Mouse (Mus musculus): Measurements from ENCODE around the gene Tfpt. TPM values are rescaled to one million over a fixed set of nuclear protein-coding genes. Genes with fewer than 3 reads are reported as not detected.

Tfpt gene
- polyA plus RNA-seq, 1 experiment from 2014 or later, result 29.5 TPM

DNA sequence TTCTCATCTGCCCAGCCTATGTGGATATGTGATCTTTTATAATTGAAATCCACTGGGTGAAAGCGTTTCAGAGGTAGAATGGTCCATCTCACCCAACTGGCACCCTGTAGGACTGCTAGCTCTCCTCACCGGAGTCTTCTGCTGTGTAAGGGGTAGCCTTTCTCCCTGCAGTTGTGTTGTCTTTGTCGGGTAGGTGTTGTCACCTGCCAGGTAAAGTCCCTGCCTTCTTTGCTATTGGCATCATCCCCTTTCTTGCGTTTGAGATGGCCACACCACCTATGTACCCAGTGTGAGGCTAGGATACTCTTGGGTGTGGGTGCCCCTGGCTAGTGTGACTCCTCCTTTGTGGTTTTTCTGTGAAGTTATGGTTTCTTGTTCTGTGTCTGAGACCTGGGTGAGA is 16.9 kb upstream of the Tfpt start:
- H3K4me1 ChIP-seq, result peaks cover 33% of the 10 kb centered on the region
- H3K9ac ChIP-seq, result peak overlapping the region; percentile 99
- no peak overlapping the region for H3K27ac ChIP-seq
- H3K9me3 ChIP-seq, result no peaks in the 10 kb centered on the region
- 56% methylated on average over 4 of the region's 4 CpGs for WGBS
- H3K36me3 ChIP-seq, result peaks cover 29% of the 10 kb centered on the region
- no peak for ATAC-seq (ENCODE audit: borderline replicate concordance, extremely low read depth, low FRiP score, low TSS enrichment)
- H3K27me3 ChIP-seq, result no peaks in the 10 kb centered on the region
- H3K4me2 ChIP-seq, result peak overlapping the region; percentile 78
- H3K4me3 ChIP-seq, result peak overlapping the region; percentile 88

DNA sequence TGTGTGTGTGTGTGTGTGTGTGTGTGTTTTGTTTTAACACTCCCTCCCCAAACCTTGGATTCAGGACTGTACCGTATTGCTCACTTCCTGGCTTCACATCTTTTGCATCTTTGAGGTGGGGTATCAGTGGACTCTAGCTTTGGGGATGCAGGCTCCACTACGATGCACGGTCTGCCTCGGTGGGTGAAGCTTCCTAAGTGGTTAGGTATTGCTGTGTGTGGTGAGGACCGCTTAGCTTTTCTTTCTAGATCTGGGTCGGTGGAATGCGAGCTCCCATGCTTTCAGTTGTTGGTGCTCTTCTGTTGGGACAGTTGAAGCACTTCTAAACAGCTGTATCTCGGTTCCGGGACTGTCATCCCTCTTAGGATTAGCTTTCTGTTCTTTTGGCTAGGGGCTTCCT is 16.5 kb upstream of the Tfpt start:
- Histone ChIP-seq H3K9ac (peak overlapping the region; percentile 99), H3K27ac (no peak overlapping the region), H3K9me3 (no peaks in the 10 kb centered on the region), H3K4me3 (peak overlapping the region; percentile 88), H3K4me2 (peak overlapping the region; percentile 78), H3K36me3 (peaks cover 29% of the 10 kb centered on the region), H3K4me1 (peaks cover 33% of the 10 kb centered on the region), H3K27me3 (no peaks in the 10 kb centered on the region)
- WGBS, result 5% methylated on average over 9 of the region's 9 CpGs
- no peak for ATAC-seq (ENCODE audit: borderline replicate concordance, extremely low read depth, low FRiP score, low TSS enrichment)

DNA sequence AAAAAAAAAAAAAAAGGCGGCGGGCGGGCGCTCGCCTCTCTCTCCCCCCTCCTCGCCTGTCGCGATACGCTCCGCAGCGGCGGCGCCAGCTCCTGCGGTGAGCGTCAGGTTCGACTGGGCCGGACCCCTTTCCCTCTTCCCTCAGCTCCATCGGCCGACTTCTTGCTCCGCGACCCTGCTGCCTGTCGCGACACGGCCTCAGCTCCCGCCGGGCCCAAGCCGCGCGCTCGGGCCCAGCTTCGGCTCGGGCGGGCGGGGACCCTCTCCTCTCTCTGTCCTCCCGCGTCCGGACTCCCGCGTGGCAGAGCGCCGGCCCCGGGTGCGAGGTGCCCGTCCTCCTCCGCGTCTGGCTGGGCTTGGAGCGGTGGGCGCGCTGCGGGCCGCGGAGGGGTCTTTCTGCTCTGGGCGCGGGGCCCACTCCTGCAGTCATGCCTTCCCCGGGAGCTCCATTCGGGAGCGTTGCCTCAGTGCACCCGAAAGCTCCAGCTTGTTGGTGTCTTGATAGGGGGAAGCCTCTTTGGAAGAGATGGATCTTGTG is 15.8 kb upstream of the Tfpt start:
- Histone ChIP-seq H3K27me3 (no peaks in the 10 kb centered on the region), H3K9ac (peak overlapping the region; percentile 99), H3K4me2 (peak overlapping the region; percentile 78), H3K4me3 (peak overlapping the region; percentile 88), H3K27ac (peak overlapping the region; percentile 98), H3K36me3 (peaks cover 29% of the 10 kb centered on the region), H3K4me1 (peaks cover 33% of the 10 kb centered on the region), H3K9me3 (no peaks in the 10 kb centered on the region)
- ATAC-seq (ENCODE audit: borderline replicate concordance, extremely low read depth, low FRiP score, low TSS enrichment), result no peak; the same call in none of the 2 replicates
- WGBS, result 0% methylated on average over 39 of the region's 58 CpGs

DNA sequence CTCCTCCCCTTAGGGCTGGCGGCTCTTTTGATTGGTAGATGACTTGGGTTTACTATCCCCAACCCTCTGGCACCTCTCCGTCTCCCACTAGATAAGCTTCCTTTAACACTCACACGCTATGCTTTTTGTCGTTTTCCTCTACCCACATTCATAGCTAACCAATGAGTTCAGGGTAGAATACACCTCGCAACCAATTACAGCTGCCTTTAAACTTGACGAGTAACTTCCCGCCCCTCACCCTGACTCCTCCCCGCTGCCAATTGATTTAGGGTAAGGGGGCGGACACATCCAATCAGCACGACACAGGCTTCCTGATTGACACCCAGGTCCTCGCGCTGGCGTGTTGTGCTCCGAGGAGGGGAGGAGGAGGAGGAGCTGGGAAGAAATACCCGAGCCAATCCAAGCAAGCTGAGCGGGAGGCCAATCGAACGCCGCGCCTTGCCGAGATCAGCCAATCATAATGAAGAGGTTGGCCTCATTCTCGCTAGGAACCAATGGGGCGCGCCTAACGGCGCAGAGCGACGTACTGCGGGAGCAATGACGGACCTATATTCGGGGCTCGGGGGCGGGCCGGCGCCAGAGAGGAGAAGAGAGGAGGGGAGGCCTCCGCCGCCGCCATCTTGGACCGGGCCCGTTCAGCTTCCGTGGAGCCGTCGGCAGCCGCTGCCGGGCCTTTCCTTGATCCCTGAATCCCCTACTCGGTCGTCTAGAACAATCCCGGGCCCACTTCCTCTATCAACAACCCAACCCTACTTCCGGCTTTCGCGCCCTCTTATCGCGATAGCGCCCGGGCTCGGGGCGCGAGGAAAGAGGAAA is 15.2 kb upstream of the Tfpt start, which contains the start of gene Cnot3:
Gene Cnot3, plus strand, starts transcription at position 597 of the 816 bp plus-strand sequence.
- Histone ChIP-seq H3K9ac (peak within 1 kb of the TSS; percentile 99), H3K9me3 (no peaks in the 10 kb centered on the region), H3K27ac (peak within 1 kb of the TSS; percentile 98), H3K36me3 (peaks cover 29% of the 10 kb centered on the region), H3K4me3 (peak within 1 kb of the TSS; percentile 88), H3K4me1 (peaks cover 33% of the 10 kb centered on the region), H3K4me2 (peak within 1 kb of the TSS; percentile 78), H3K27me3 (no peaks in the 10 kb centered on the region)
- WGBS, result under 1% methylated on average over 53 of the region's 58 CpGs
- ATAC-seq (ENCODE audit: borderline replicate concordance, extremely low read depth, low FRiP score, low TSS enrichment), result peak; percentile 98

DNA sequence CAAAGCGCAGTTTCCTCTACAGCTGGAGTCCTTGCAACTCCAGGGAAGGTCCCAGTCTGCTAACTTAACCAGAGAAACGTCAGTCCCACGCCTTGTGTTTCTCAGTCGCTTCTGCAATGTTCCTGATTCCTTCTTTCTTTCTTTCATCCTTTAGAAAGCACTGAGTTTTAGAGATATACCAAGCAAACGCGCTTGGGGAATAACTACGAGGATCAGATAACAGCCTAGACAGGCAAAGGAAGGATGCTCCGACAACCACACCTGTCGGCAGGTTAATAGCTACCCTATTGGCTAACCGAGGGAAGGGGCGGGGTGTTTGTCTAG is 14.6 kb upstream of the Tfpt start:
- no peaks in the 10 kb centered on the region for H3K9me3 ChIP-seq
- H3K4me1 ChIP-seq, result peaks cover 33% of the 10 kb centered on the region
- peak overlapping the region; percentile 88 for H3K4me3 ChIP-seq
- peak overlapping the region; percentile 64 for H3K4me2 ChIP-seq
- H3K27ac ChIP-seq, result peak overlapping the region; percentile 82
- WGBS, result under 1% methylated on average over 11 of the region's 11 CpGs
- H3K27me3 ChIP-seq, result no peaks in the 10 kb centered on the region
- ATAC-seq (ENCODE audit: borderline replicate concordance, extremely low read depth, low FRiP score, low TSS enrichment), result no peak
- H3K36me3 ChIP-seq, result peaks cover 32% of the 10 kb centered on the region
- no peak overlapping the region for H3K9ac ChIP-seq

DNA sequence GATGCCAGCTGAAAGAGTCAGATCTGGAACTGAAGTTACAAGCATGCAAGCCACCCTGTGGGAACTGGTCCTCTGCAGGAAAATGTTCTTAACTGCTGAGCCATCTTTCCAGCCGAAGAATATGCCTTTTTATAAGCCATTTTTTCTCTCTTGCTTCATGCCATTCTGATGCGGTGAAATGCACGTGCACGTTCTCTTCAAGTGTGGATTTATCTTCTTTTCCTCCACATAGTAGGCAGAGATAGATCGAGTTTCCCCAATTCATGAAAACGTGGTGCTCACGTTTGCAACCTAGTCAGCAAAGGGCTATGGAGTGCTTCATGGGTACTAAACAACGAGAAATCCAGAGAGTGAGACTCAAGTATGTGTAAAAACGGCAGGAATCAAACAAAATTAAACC is 14.1 kb upstream of the Tfpt start:
- H3K27ac ChIP-seq, result 0 out of 2 replicates have a peak overlapping the region, but pooled peaks have one; percentile 82
- peak overlapping the region; percentile 88 for H3K4me3 ChIP-seq
- H3K9me3 ChIP-seq, result no peaks in the 10 kb centered on the region
- ATAC-seq (ENCODE audit: borderline replicate concordance, extremely low read depth, low FRiP score, low TSS enrichment), result no peak
- peaks cover 33% of the 10 kb centered on the region for H3K4me1 ChIP-seq
- WGBS, result 22% methylated on average over 9 of the region's 9 CpGs
- H3K27me3 ChIP-seq, result no peaks in the 10 kb centered on the region
- peaks cover 30% of the 10 kb centered on the region for H3K36me3 ChIP-seq
- H3K4me2 ChIP-seq, result peak overlapping the region; percentile 64
- H3K9ac ChIP-seq, result no peak overlapping the region

DNA sequence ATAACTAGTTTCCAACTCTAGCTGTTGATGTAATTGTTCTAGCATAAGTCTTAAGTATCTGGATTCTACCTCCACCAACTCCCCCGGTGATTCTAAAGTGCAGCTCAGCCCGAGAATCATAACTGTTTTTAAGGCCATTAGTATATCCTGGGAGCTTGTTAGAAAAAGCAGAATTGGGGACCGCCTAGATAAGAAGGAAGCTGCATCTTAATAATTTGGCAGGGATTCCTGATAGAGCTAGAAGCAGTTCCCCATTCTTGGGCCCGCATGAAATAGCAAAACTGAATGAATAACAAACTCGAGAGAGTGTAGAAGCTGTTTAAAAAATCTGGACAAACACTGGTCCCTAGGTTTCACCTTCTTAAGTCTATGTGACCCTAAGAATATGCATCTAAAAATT is 13.7 kb upstream of the Tfpt start:
- Histone ChIP-seq H3K4me1 (peaks cover 29% of the 10 kb centered on the region), H3K36me3 (peaks cover 34% of the 10 kb centered on the region), H3K4me2 (peak overlapping the region; percentile 64; the same call in 1 of the 2 replicates), H3K27ac (no peak overlapping the region), H3K9ac (no peak overlapping the region), H3K4me3 (no peak overlapping the region), H3K27me3 (no peaks in the 10 kb centered on the region), H3K9me3 (no peaks in the 10 kb centered on the region)
- WGBS, result 64% methylated on average over 5 of the region's 5 CpGs
- ATAC-seq (ENCODE audit: borderline replicate concordance, extremely low read depth, low FRiP score, low TSS enrichment), result no peak

DNA sequence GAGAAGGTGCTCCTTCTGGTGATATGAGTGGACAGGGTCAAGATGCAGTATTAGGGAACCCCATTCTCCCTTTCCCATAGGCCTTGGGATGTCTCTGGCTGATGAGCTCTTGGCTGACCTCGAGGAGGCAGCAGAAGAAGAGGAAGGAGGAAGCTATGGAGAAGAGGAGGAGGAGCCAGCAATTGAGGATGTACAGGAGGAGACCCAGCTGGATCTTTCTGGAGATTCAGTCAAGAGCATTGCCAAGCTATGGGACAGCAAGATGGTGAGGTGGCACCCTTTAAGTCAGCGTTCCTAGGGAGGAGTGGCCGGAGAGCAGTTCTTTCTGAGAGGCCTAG is 718 bp upstream of the Tfpt start:
- 54% methylated on average over 3 of the region's 3 CpGs for WGBS
- Histone ChIP-seq H3K4me3 (peak overlapping the region; percentile 76), H3K27me3 (no peaks in the 10 kb centered on the region), H3K36me3 (peaks cover 38% of the 10 kb centered on the region), H3K9me3 (no peaks in the 10 kb centered on the region), H3K27ac (no peak overlapping the region), H3K4me1 (peaks cover 23% of the 10 kb centered on the region), H3K4me2 (peak overlapping the region; percentile 95), H3K9ac (peak overlapping the region; percentile 78)
- no peak for ATAC-seq (ENCODE audit: borderline replicate concordance, extremely low read depth, low FRiP score, low TSS enrichment)

DNA sequence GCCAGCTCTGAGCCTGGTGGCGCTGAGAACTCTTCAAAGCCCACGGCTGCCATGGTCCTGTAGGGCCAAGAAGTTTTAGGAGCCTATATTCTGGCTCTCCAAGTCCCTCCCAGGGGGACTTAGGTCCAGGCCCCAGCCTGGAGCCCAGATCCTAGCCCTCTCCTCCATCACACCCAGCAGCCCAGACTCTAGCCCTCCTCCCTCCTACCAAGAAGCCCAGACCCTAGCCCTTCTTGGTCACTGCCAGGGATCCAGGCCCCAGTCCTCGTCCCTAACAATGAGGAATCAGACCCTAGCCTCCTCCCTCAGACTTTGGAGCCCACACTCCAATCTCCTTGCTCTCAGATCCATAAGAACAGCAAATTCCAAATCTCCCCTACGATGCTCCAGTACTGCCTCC is 699 bp downstream of the Tfpt start:
- H3K4me2 ChIP-seq, result peak overlapping the region; percentile 95
- no peaks in the 10 kb centered on the region for H3K9me3 ChIP-seq
- peak overlapping the region; percentile 76 for H3K4me3 ChIP-seq
- H3K27ac ChIP-seq, result peak overlapping the region; percentile 87; the same call in 1 of the 2 replicates
- peak; percentile 51; the same call in 1 of the 2 replicates for ATAC-seq (ENCODE audit: borderline replicate concordance, extremely low read depth, low FRiP score, low TSS enrichment)
- peaks cover 36% of the 10 kb centered on the region for H3K36me3 ChIP-seq
- H3K9ac ChIP-seq, result peak overlapping the region; percentile 78
- peaks cover 23% of the 10 kb centered on the region for H3K4me1 ChIP-seq
- 29% methylated on average over 4 of the region's 4 CpGs for WGBS
- no peaks in the 10 kb centered on the region for H3K27me3 ChIP-seq

DNA sequence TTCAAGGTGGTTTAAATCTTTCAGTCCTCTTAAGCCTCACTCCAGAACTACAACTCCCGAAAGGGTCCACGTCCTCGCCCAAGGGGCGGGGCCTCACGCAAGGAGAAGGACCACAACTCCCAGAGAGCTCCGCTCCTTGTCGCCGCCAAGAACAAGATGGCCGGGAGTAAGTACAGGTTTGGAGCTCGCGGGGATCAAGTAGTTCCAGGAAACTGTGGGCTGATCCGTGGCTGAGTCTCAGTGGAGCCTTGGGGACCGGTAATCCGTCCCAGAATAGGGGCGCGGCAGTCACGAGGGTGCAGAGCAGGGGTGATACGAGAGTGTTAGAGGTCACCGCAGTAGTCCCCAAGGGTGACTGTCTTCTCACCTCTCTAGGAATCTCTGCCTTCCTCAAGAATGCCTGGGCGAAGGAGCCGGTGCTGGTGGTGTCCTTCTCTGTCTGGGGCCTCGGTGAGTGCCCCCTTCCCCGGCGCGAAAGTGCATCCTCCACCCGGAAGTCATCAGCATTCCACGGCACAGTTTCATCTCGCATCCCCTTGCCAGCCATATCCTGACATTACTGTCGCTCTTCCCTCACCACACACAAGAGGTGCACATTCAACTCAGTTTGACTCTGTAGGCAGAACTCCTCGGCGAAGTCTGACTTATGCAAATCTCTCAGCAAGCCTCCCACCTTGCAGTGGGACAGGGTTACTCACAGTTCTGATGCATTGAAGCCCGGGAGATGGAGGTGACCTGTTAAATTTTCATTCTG is 12.3 kb downstream of the Tfpt start, which contains the start of gene Ndufa3:
Gene Ndufa3, plus strand, starts transcription at position 132 of the 754 bp plus-strand sequence.
- peaks cover 30% of the 10 kb centered on the region for H3K36me3 ChIP-seq
- peak within 1 kb of the TSS; percentile 74 for H3K4me3 ChIP-seq
- H3K27me3 ChIP-seq, result no peaks in the 10 kb centered on the region
- H3K27ac ChIP-seq, result peak within 1 kb of the TSS; percentile 65
- H3K4me2 ChIP-seq, result peak within 1 kb of the TSS; percentile 71
- WGBS, result 2% methylated on average over 30 of the region's 32 CpGs
- 0 out of 2 replicates have a peak, but pooled peaks cover 7% of the 10 kb centered on the region for H3K4me1 ChIP-seq
- peak; percentile 95 for ATAC-seq (ENCODE audit: borderline replicate concordance, extremely low read depth, low FRiP score, low TSS enrichment)
- H3K9ac ChIP-seq, result peak within 1 kb of the TSS; percentile 79
- H3K9me3 ChIP-seq, result no peaks in the 10 kb centered on the region

DNA sequence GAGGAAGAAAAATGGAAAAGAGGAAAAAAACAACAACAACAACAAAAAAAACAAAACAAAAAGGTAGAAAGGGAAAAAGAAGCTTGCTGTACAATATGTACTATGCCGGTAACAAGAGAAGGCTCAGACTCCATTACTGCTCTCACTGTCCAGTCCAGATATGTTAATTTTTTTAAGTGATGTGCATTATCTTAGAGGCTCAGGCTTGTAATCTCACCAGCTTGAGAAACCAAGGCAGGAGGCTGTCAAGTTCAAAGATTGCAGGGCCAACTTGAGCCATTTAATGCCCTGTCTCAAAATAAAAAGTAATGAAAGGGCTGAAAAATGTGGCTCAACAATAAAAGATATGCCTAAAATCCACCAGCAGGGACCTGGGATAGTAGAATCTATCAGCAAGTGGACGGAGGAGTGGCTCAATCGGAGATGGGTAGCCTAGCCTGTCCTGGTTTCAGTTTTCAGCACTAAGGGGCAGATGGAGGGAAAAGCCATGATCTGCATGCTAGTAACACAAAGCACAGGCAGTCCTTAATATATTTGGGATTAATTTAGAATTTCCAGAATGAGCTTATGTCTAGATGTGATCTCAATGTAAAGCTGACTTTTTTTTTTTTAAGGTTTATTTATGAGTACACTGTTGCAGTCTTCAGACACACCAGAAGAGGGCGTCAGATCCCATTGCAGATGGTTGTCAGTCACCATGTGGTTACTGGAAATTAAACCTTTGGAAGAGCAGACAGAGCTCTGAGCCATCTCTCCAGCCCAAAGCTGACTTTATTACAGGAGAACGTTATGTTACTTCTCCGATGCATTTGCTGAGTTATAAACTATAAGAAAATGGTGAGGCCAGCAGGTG is 13.1 kb downstream of the Tfpt start:
- 0 out of 2 replicates have a peak, but pooled peaks cover 7% of the 10 kb centered on the region for H3K4me1 ChIP-seq
- H3K27me3 ChIP-seq, result no peaks in the 10 kb centered on the region
- H3K9ac ChIP-seq, result no peak overlapping the region
- no peak overlapping the region for H3K27ac ChIP-seq
- ATAC-seq (ENCODE audit: borderline replicate concordance, extremely low read depth, low FRiP score, low TSS enrichment), result peak; percentile 6; the same call in 1 of the 2 replicates
- H3K36me3 ChIP-seq, result peaks cover 23% of the 10 kb centered on the region; the same call in 1 of the 2 replicates
- H3K4me3 ChIP-seq, result peak overlapping the region; percentile 74
- no peaks in the 10 kb centered on the region for H3K9me3 ChIP-seq
- 41% methylated on average over 6 of the region's 6 CpGs for WGBS
- peak overlapping the region; percentile 71; the same call in 1 of the 2 replicates for H3K4me2 ChIP-seq

All from lung, embryonic 15.5 days (tissue).